In the genomic region with DNA sequence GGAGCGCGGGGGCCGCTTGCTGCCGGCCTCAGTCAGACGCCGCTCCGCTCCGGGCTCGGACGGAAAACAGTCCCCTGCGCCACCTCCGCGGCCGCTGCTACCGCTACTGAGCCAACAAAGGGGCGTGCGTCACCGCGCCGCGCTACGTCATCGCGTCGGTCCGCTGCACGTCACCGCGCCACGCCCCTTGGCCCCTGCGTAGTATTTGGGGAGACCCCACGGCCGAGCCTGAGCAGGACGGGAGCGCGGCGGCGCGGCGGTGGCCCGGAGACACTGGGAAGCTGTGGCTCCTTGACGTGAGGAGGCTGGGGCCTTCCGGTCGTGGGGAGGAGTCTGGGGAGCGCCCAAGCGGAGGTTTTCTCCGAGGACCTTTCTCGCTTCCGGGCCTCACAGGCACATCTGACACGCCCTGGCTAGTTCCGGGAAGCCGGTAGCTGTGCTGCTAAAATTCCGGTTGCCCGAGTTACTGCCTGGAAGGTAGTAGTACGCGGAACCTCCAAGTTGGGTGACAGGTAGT, we compare ENCODE assay signal across 8 mouse cellular contexts. TPM values are rescaled to one million over a fixed set of nuclear protein-coding genes. Genes with fewer than 3 reads are reported as not detected.
DNase-seq lines count a peak whose midpoint lies in the region; ATAC-seq and TF ChIP-seq lines count a peak whose summit lies in the region.

Gene Arih1, minus strand, starts transcription at position 70 of the 517 bp plus-strand sequence.

- H3K4me2 ChIP-seq in lung, postnatal 0 days (replicated peaks; ENCODE audit: low read depth, low read length): peak within 1 kb of the TSS; percentile 73

- DNase-seq in MN1 (ENCODE audit: low spot score): peak; percentile 99
- DNase-seq in cerebellum, adult 9-10 months: peak; percentile 98
- DNase-seq in hindbrain, embryonic 10.5 days (ENCODE audit: low spot score): peak; percentile 99
- DNase-seq in layer of hippocampus, adult 9-11 months: peak; percentile 98
- peak; percentile 99 for DNase-seq in lung, postnatal 0 days (ENCODE audit: low spot score)
- peak; percentile 99 for DNase-seq in ovary, postnatal 14 days (ENCODE audit: low spot score)
- DNase-seq in thymus, postnatal 14 days: peak; percentile 99

- ATAC-seq in frontal cortex, adult (ENCODE audit: low TSS enrichment): peak; percentile 95
- peak; percentile 98 for ATAC-seq in lung, postnatal 0 days

- H3K9ac ChIP-seq in lung, postnatal 0 days (replicated peaks; ENCODE audit: low read depth): peak within 1 kb of the TSS; percentile 95

- under 1% methylated on average over 55 of the region's 56 CpGs for WGBS in hindbrain, embryonic 10.5 days
- under 1% methylated on average over 51 of the region's 56 CpGs for WGBS in lung, postnatal 0 days

- TF ChIP-seq CTCF in lung, postnatal 0 days (IDR thresholded peaks at IDR 0.05): no peak

- peaks cover 6% of the 10 kb centered on the region; the same call in 1 of the 2 replicates for H3K36me3 ChIP-seq in hindbrain, embryonic 10.5 days
- H3K36me3 ChIP-seq in lung, postnatal 0 days (ENCODE audit: insufficient read depth, low read length): no peaks in the 10 kb centered on the region

- peak within 1 kb of the TSS; percentile 99 for H3K4me3 ChIP-seq in hindbrain, embryonic 10.5 days
- peak within 1 kb of the TSS; percentile 96 for H3K4me3 ChIP-seq in lung, postnatal 0 days (ENCODE audit: low read depth, low read length)

- no peak for TF ChIP-seq EP300 in lung, postnatal 0 days (IDR thresholded peaks at IDR 0.05)

- peak within 1 kb of the TSS; percentile 99 for H3K27ac ChIP-seq in hindbrain, embryonic 10.5 days
- peak within 1 kb of the TSS; percentile 99 for H3K27ac ChIP-seq in lung, postnatal 0 days (ENCODE audit: low read length)

- no peaks in the 10 kb centered on the region for H3K27me3 ChIP-seq in hindbrain, embryonic 10.5 days (ENCODE audit: insufficient read depth, poor library complexity, severe bottlenecking)
- no peaks in the 10 kb centered on the region for H3K27me3 ChIP-seq in lung, postnatal 0 days (replicated peaks; ENCODE audit: insufficient read depth, low read length)

- H3K9me3 ChIP-seq in hindbrain, embryonic 10.5 days: no peaks in the 10 kb centered on the region
- H3K9me3 ChIP-seq in lung, postnatal 0 days (ENCODE audit: low read length): no peaks in the 10 kb centered on the region

- peaks cover 25% of the 10 kb centered on the region for H3K4me1 ChIP-seq in hindbrain, embryonic 10.5 days (replicated peaks)
- no peaks in the 10 kb centered on the region; the same call in 1 of the 2 replicates for H3K4me1 ChIP-seq in lung, postnatal 0 days (ENCODE audit: insufficient read depth, low read depth, low read length)

RNA-seq across cellular contexts. Expression of gene Arih1, which starts in this region (rescaled TPM):
- 15.1 and 16.8 TPM in 2 replicates for polyA plus RNA-seq in hindbrain, embryonic 10.5 days (2016; fragmentation: Nextera tagmentation; extraction: Ambion mirVana)
- 7.0 and 9.2 TPM in 2 replicates for polyA plus RNA-seq in lung, postnatal 0 days (2015; fragmentation: Nextera tagmentation; extraction: Ambion mirVana)

Comparison
In these comparisons a context has a peak if more than half of its experiments do, and no peak if none do; other contexts are left out.
1. Peak in every context shown above with its lines: DNase-seq, ATAC-seq, H3K4me3 ChIP-seq and H3K27ac ChIP-seq.